Mouse (Mus musculus) limb, embryonic 14.5 days (tissue): Measurements from ENCODE around the gene Rbm26. TPM values are rescaled to one million over a fixed set of nuclear protein-coding genes. Genes with fewer than 3 reads are reported as not detected.
A peak's percentile ranks its signal among the peaks of the same experiment; 100 is the strongest.

Experiments
- ATAC-seq: fragments of 200-750 bp; cut with Nextera tagmentation; 2 replicates; pipeline ENCODE4 v1.8.0; 2017; ENCODE audit warnings: low read depth, moderate number of reproducible peaks, moderate TSS enrichment; ENCODE audit not compliant: low FRiP score
- DNase-seq: peaks from one replicate; pipeline ENCODE4 v3.0.0-alpha.2; 2015; ENCODE audit warnings: low spot score
- H3K27ac ChIP-seq: fragments of 300-500 bp; sonication (generic); replicated peaks from 2 replicates; pipeline ENCODE4 v1.5.1; 2014; ENCODE audit warnings: low read depth, mild to moderate bottlenecking, low read length, moderate library complexity, mixed read lengths
- H3K27me3 ChIP-seq: fragments of 300-500 bp; sonication (generic); 2 replicates; pipeline ENCODE4 v1.6.1; 2014; ENCODE audit warnings: low read length, mixed read lengths; ENCODE audit not compliant: control insufficient read depth, insufficient read depth
- H3K36me3 ChIP-seq: fragments of 300-500 bp; sonication (generic); 2 replicates; pipeline ENCODE4 v1.6.1; 2014; ENCODE audit warnings: mild to moderate bottlenecking, low read length, moderate library complexity, mixed read lengths; ENCODE audit not compliant: control insufficient read depth, insufficient read depth
- H3K4me1 ChIP-seq: fragments of 300-500 bp; sonication (generic); 2 replicates; pipeline ENCODE4 v1.6.1; 2014; ENCODE audit warnings: antibody characterized with exemption, low read length, mixed read lengths; ENCODE audit not compliant: control insufficient read depth, insufficient read depth
- H3K4me2 ChIP-seq: fragments of 300-500 bp; sonication (generic); replicated peaks from 2 replicates; pipeline ENCODE4 v1.6.1; 2014; ENCODE audit warnings: low read depth, mild to moderate bottlenecking, low read length, moderate library complexity; ENCODE audit not compliant: severe bottlenecking
- H3K4me3 ChIP-seq: fragments of 300-500 bp; sonication (generic); replicated peaks from 2 replicates; pipeline ENCODE4 v1.5.1; 2014; ENCODE audit warnings: low read length
- H3K9ac ChIP-seq: fragments of 300-500 bp; sonication (generic); 2 replicates; pipeline ENCODE4 v1.6.1; 2014; ENCODE audit warnings: mild to moderate bottlenecking, low read depth, low read length, moderate library complexity; ENCODE audit not compliant: severe bottlenecking
- H3K9me3 ChIP-seq: fragments of 300-500 bp; sonication (generic); 2 replicates; pipeline ENCODE4 v1.6.1; 2016; ENCODE audit warnings: low read length; ENCODE audit not compliant: control insufficient read depth
- POLR2A ChIP-seq: fragments of 200-500 bp; IDR thresholded peaks from 2 replicates; pipeline ENCODE4 v1.8.0; 2012; ENCODE audit warnings: inconsistent platforms, mild to moderate bottlenecking, moderate library complexity, borderline replicate concordance; ENCODE audit not compliant: insufficient read depth, insufficient read length; ENCODE audit errors: extremely low read depth
- WGBS: fragments of 180-500 bp; shearing (Covaris S2); extraction: QIAGEN DNeasy Blood & Tissue Kit; methylation state at CpG from one replicate; pipeline ENCODE4 v1.1.7; 2014; 5-methylcytosine and 5-hydroxymethylcytosine counted together
- polyA plus RNA-seq, 2 experiments: library from polyadenylated mRNA; depleted of rRNA in 1 of 2; stranded (reverse) in 1 of 2; unstranded in 1 of 2; fragments of >200 nt; fragmentation: Nextera tagmentation in 1 of 2; extraction: Ambion mirVana in 1 of 2; gene quantifications; 2 replicates each; pipeline versions ENCODE4 v1.2.1 to v1.2.3; 2012 to 2014

Rbm26 gene
- polyA plus RNA-seq (2012; rRNA removed) (65.9 and 66.7 TPM in 2 replicates), polyA plus RNA-seq (2014; fragmentation: Nextera tagmentation; extraction: Ambion mirVana) (45.0 and 48.7 TPM in 2 replicates)

- DNase-seq (peak; percentile 96), ATAC-seq (peak; percentile 98)
- Histone ChIP-seq H3K27ac (peak within 1 kb of the TSS; percentile 92), H3K9me3 (no peaks in the 10 kb centered on the region), H3K4me3 (peak within 1 kb of the TSS; percentile 96), H3K4me1 (peaks cover 14% of the 10 kb centered on the region), H3K27me3 (no peaks in the 10 kb centered on the region), H3K36me3 (no peaks in the 10 kb centered on the region), H3K9ac (peak within 1 kb of the TSS; percentile 99), H3K4me2 (peak within 1 kb of the TSS; percentile 84)
- under 1% methylated on average over 28 of the region's 28 CpGs for WGBS
- peak; percentile 79; the same call in 1 of the 2 replicates for TF ChIP-seq POLR2A
Measured at GRCm38 (mm10) chr14:105177238-105177693, at the start of gene Rbm26. TSS of gene Rbm26 (minus strand) at chr14:105177327.

GRCm38 (mm10) chr14:105225790-105226189 lies 48.7 kb upstream of the Rbm26 start:
- no peak for DNase-seq
- no peak overlapping the region for H3K9ac ChIP-seq
- no peaks in the 10 kb centered on the region for H3K27me3 ChIP-seq
- H3K4me1 ChIP-seq: no peaks in the 10 kb centered on the region
- ATAC-seq: no peak
- 88% methylated on average over 4 of the region's 4 CpGs for WGBS
- no peak for TF ChIP-seq POLR2A
- no peak overlapping the region for H3K4me3 ChIP-seq
- no peak overlapping the region for H3K4me2 ChIP-seq
- H3K27ac ChIP-seq: no peak overlapping the region
- no peaks in the 10 kb centered on the region for H3K9me3 ChIP-seq
- no peaks in the 10 kb centered on the region for H3K36me3 ChIP-seq

GRCm38 (mm10) chr14:105222240-105222639 lies 45.1 kb upstream of the Rbm26 start:
- 77% methylated on average over 4 of the region's 4 CpGs for WGBS
- H3K4me3 ChIP-seq: no peak overlapping the region
- H3K4me1 ChIP-seq: no peaks in the 10 kb centered on the region
- H3K4me2 ChIP-seq: no peak overlapping the region
- DNase-seq: no peak
- H3K27me3 ChIP-seq: no peaks in the 10 kb centered on the region
- TF ChIP-seq POLR2A: no peak
- no peak for ATAC-seq
- no peaks in the 10 kb centered on the region for H3K36me3 ChIP-seq
- H3K9ac ChIP-seq: no peak overlapping the region
- H3K27ac ChIP-seq: no peak overlapping the region
- no peaks in the 10 kb centered on the region for H3K9me3 ChIP-seq

GRCm38 (mm10) chr14:105219525-105220376 lies 42.6 kb upstream of the Rbm26 start:
- no peaks in the 10 kb centered on the region for H3K27me3 ChIP-seq

GRCm38 (mm10) chr14:105198401-105198800 lies 21.3 kb upstream of the Rbm26 start:
- Histone ChIP-seq H3K27ac (no peak overlapping the region), H3K4me1 (no peaks in the 10 kb centered on the region), H3K4me3 (no peak overlapping the region), H3K9ac (no peak overlapping the region), H3K27me3 (no peaks in the 10 kb centered on the region), H3K9me3 (no peaks in the 10 kb centered on the region), H3K36me3 (no peaks in the 10 kb centered on the region), H3K4me2 (no peak overlapping the region)
- TF ChIP-seq POLR2A: no peak
- WGBS: 62% methylated on average over 5 of the region's 5 CpGs
- no peak for DNase-seq
- ATAC-seq: no peak

More at GRCm38 (mm10) chr14:105219525-105220376, 42.6 kb upstream of the Rbm26 start:
- Histone ChIP-seq H3K36me3 (no peaks in the 10 kb centered on the region), H3K4me2 (no peak overlapping the region), H3K27ac (no peak overlapping the region), H3K4me1 (no peaks in the 10 kb centered on the region), H3K4me3 (no peak overlapping the region), H3K9ac (no peak overlapping the region), H3K9me3 (no peaks in the 10 kb centered on the region)
- WGBS: 73% methylated on average over 9 of the region's 9 CpGs
- DNase-seq (no peak), ATAC-seq (no peak)
- no peak for TF ChIP-seq POLR2A
